Mouse (Mus musculus) ZHBTc4 (cell line): Measurements from ENCODE around the gene Atp6v0e.

Source experiments
- DNase-seq: peaks from one replicate; pipeline ENCODE4 v3.0.0-alpha.2; 2011; ENCODE audit warnings: low read depth, low spot score

The Atp6v0e gene

GRCm38 (mm10) chr17:26717868-26718267, 54.8 kb downstream of the Atp6v0e start:
- DNase-seq: no peak

- DNase-seq: no peak
Measured at GRCm38 (mm10) chr17:26719405-26719804, 56.4 kb downstream of the Atp6v0e start.

GRCm38 (mm10) chr17:26721802-26722201, 58.8 kb downstream of the Atp6v0e start:
- DNase-seq: no peak

- no peak for DNase-seq
Measured at GRCm38 (mm10) chr17:26724790-26725189, 61.8 kb downstream of the Atp6v0e start.

- no peak for DNase-seq
Measured at GRCm38 (mm10) chr17:26726674-26727073, 63.6 kb downstream of the Atp6v0e start.

- no peak for DNase-seq
Measured at GRCm38 (mm10) chr17:26727110-26727755, 64.2 kb downstream of the Atp6v0e start.

- DNase-seq: no peak
Measured at GRCm38 (mm10) chr17:26742581-26742980, 79.5 kb downstream of the Atp6v0e start.

- DNase-seq: no peak
Measured at GRCm38 (mm10) chr17:26743294-26743693, 80.3 kb downstream of the Atp6v0e start.
